Mouse (Mus musculus) embryonic facial prominence, embryonic 14.5 days (tissue): ENCODE data around the gene Gmds. TPM values are rescaled to one million over a fixed set of nuclear protein-coding genes. Genes with fewer than 3 reads are reported as not detected.

Experiments
- ATAC-seq: fragments of 200-750 bp; cut with Nextera tagmentation; 2 replicates; pipeline ENCODE4 v1.8.0; 2017; ENCODE audit warnings: low read depth, moderate number of reproducible peaks, moderate TSS enrichment
- DNase-seq: peaks from one replicate; pipeline ENCODE4 v3.0.0-alpha.2; 2015; ENCODE audit warnings: low spot score
- H3K27ac ChIP-seq: fragments of 300-500 bp; sonication (generic); replicated peaks from 2 replicates; pipeline ENCODE4 v1.5.1; 2014; ENCODE audit warnings: low read depth, mild to moderate bottlenecking, low read length, moderate library complexity
- H3K27me3 ChIP-seq: fragments of 300-500 bp; sonication (generic); replicated peaks from 2 replicates; pipeline ENCODE4 v1.6.1; 2014; ENCODE audit warnings: low read length; ENCODE audit not compliant: control insufficient read depth, insufficient read depth
- H3K36me3 ChIP-seq: fragments of 300-500 bp; sonication (generic); 2 replicates; pipeline ENCODE4 v1.6.1; 2014; ENCODE audit warnings: low read length, mixed read lengths; ENCODE audit not compliant: control insufficient read depth, insufficient read depth
- H3K4me1 ChIP-seq: fragments of 300-500 bp; sonication (generic); 2 replicates; pipeline ENCODE4 v1.6.1; 2014; ENCODE audit warnings: antibody characterized with exemption, low read length; ENCODE audit not compliant: control insufficient read depth, insufficient read depth
- H3K4me2 ChIP-seq: fragments of 300-500 bp; sonication (generic); 2 replicates; pipeline ENCODE4 v1.6.1; 2014; ENCODE audit warnings: low read depth, mild to moderate bottlenecking, low read length, moderate library complexity, mixed read lengths
- H3K4me3 ChIP-seq: fragments of 300-500 bp; sonication (generic); 2 replicates; pipeline ENCODE4 v1.5.1; 2014; ENCODE audit warnings: low read depth, mild to moderate bottlenecking, low read length
- H3K9ac ChIP-seq: fragments of 300-500 bp; sonication (generic); 2 replicates; pipeline ENCODE4 v1.6.1; 2014; ENCODE audit warnings: low read depth, mild to moderate bottlenecking, low read length, moderate library complexity, mixed read lengths
- H3K9me3 ChIP-seq: fragments of 300-500 bp; sonication (generic); 2 replicates; pipeline ENCODE4 v1.6.1; 2016; ENCODE audit warnings: low read length; ENCODE audit not compliant: control insufficient read depth
- WGBS: fragments of 180-500 bp; shearing (Covaris S2); extraction: QIAGEN DNeasy Blood & Tissue Kit; methylation state at CpG from one replicate; pipeline ENCODE4 v1.1.7; 2014; 5-methylcytosine and 5-hydroxymethylcytosine counted together
- polyA plus RNA-seq: library from polyadenylated mRNA; unstranded; fragments of >200 nt; fragmentation: Nextera tagmentation; extraction: Ambion mirVana; gene quantifications from 2 replicates; pipeline ENCODE4 v1.2.1, GENCODE M21; 2014

Gene Gmds
- polyA plus RNA-seq, 1 experiment from 2014 or later: 39.4 TPM

GRCm38 (mm10) chr13:32042748-32043147 lies 295.8 kb downstream of the Gmds start:
- H3K27ac ChIP-seq: no peak overlapping the region
- no peak overlapping the region for H3K4me2 ChIP-seq
- DNase-seq: peak; percentile 67
- 42% methylated on average over 2 of the region's 2 CpGs for WGBS
- no peaks in the 10 kb centered on the region for H3K9me3 ChIP-seq
- no peak overlapping the region for H3K9ac ChIP-seq
- 0 out of 2 replicates have a peak, but pooled peaks have one; percentile 33 for ATAC-seq
- H3K4me1 ChIP-seq: no peaks in the 10 kb centered on the region
- H3K36me3 ChIP-seq: no peaks in the 10 kb centered on the region
- H3K27me3 ChIP-seq: no peaks in the 10 kb centered on the region
- H3K4me3 ChIP-seq: no peak overlapping the region

DNA sequence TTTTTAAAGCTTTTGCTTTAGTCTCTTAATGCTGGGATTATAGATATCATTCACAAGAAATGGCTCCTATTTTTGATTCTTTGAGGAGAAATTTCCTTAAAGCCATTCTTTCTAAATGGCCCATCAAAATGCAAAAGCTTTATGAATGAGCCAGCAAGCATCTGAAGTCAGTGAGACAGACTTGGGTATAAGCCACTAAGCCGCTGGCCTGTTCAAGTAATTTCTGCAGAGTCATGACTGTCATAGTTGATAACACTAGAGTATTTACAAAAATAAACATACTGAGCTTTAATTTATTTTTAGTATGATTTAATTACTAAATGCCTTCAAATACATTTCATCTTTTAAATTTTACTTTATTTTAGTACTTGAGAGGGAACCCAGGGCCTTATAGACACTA lies 297.7 kb downstream of the Gmds start:
- Histone ChIP-seq H3K4me1 (no peaks in the 10 kb centered on the region), H3K9ac (no peak overlapping the region), H3K36me3 (no peaks in the 10 kb centered on the region), H3K4me3 (no peak overlapping the region), H3K4me2 (no peak overlapping the region), H3K27ac (no peak overlapping the region), H3K9me3 (no peaks in the 10 kb centered on the region), H3K27me3 (peaks cover 6% of the 10 kb centered on the region; the same call in 1 of the 2 replicates)
- 83% methylated on average over 1 of the region's 1 CpGs for WGBS
- DNase-seq: no peak
- ATAC-seq: no peak

GRCm38 (mm10) chr13:32036902-32037301 lies 301.6 kb downstream of the Gmds start:
- no peaks in the 10 kb centered on the region for H3K9me3 ChIP-seq
- no peak overlapping the region for H3K4me2 ChIP-seq
- H3K4me1 ChIP-seq: peaks cover 9% of the 10 kb centered on the region
- 56% methylated on average over 5 of the region's 5 CpGs for WGBS
- no peak overlapping the region for H3K27ac ChIP-seq
- H3K9ac ChIP-seq: no peak overlapping the region
- no peak overlapping the region for H3K4me3 ChIP-seq
- no peak for ATAC-seq
- H3K27me3 ChIP-seq: peaks cover 12% of the 10 kb centered on the region; the same call in 1 of the 2 replicates
- DNase-seq: no peak
- no peaks in the 10 kb centered on the region for H3K36me3 ChIP-seq

GRCm38 (mm10) chr13:32034799-32035448 lies 303.6 kb downstream of the Gmds start:
- H3K4me3 ChIP-seq: no peak overlapping the region
- 61% methylated on average over 6 of the region's 6 CpGs for WGBS
- no peaks in the 10 kb centered on the region for H3K36me3 ChIP-seq
- H3K27me3 ChIP-seq: peaks cover 12% of the 10 kb centered on the region; the same call in 1 of the 2 replicates
- H3K4me1 ChIP-seq: peaks cover 9% of the 10 kb centered on the region
- DNase-seq (no peak), ATAC-seq (no peak)
- H3K9ac ChIP-seq: no peak overlapping the region
- no peak overlapping the region for H3K4me2 ChIP-seq
- H3K9me3 ChIP-seq: no peaks in the 10 kb centered on the region
- no peak overlapping the region for H3K27ac ChIP-seq

- DNase-seq (no peak), ATAC-seq (no peak)
- no peak overlapping the region for H3K4me3 ChIP-seq
- 37% methylated on average over 8 of the region's 8 CpGs for WGBS
- no peak overlapping the region for H3K4me2 ChIP-seq
- H3K9me3 ChIP-seq: no peaks in the 10 kb centered on the region
- H3K27me3 ChIP-seq: peaks cover 12% of the 10 kb centered on the region; the same call in 1 of the 2 replicates
- H3K4me1 ChIP-seq: peaks cover 9% of the 10 kb centered on the region
- H3K9ac ChIP-seq: no peak overlapping the region
- H3K36me3 ChIP-seq: no peaks in the 10 kb centered on the region
- no peak overlapping the region for H3K27ac ChIP-seq
Measured at GRCm38 (mm10) chr13:32034139-32034538, 304.4 kb downstream of the Gmds start.

- ATAC-seq (no peak), DNase-seq (no peak)
- no peak overlapping the region for H3K27ac ChIP-seq
- H3K4me1 ChIP-seq: no peaks in the 10 kb centered on the region
- H3K9me3 ChIP-seq: no peaks in the 10 kb centered on the region
- no peak overlapping the region for H3K4me2 ChIP-seq
- no peaks in the 10 kb centered on the region for H3K27me3 ChIP-seq
- H3K9ac ChIP-seq: no peak overlapping the region
- no peak overlapping the region for H3K4me3 ChIP-seq
- WGBS: 64% methylated on average over 6 of the region's 6 CpGs
- H3K36me3 ChIP-seq: no peaks in the 10 kb centered on the region
Measured at GRCm38 (mm10) chr13:32026226-32026975, 312.1 kb downstream of the Gmds start.

DNA sequence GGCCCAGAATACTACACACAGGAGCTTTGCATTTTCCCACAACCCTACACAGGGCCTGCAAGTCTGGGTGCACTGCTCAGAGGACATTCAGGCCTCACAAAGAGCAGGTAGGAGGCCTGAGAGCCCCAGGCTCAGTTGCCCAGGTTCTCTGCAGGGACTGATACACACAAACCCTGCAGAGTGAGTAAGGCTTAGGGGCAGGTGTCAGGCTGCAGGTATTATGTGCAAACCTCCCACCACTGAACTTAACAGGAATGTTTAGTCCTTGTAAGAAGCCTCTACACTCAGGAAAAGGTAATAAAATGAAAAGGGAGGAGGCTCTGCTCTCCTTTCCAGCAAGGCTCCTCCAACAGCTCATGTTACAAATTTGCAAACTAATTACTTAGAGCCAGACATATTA lies 313.7 kb downstream of the Gmds start:
- no peak overlapping the region for H3K9ac ChIP-seq
- H3K36me3 ChIP-seq: no peaks in the 10 kb centered on the region
- H3K4me1 ChIP-seq: 0 out of 2 replicates have a peak, but pooled peaks cover 2% of the 10 kb centered on the region
- H3K27ac ChIP-seq: no peak overlapping the region
- no peaks in the 10 kb centered on the region for H3K9me3 ChIP-seq
- no peak overlapping the region for H3K4me3 ChIP-seq
- H3K4me2 ChIP-seq: no peak overlapping the region
- no peak for ATAC-seq
- no peaks in the 10 kb centered on the region for H3K27me3 ChIP-seq
- no peak for DNase-seq

DNA sequence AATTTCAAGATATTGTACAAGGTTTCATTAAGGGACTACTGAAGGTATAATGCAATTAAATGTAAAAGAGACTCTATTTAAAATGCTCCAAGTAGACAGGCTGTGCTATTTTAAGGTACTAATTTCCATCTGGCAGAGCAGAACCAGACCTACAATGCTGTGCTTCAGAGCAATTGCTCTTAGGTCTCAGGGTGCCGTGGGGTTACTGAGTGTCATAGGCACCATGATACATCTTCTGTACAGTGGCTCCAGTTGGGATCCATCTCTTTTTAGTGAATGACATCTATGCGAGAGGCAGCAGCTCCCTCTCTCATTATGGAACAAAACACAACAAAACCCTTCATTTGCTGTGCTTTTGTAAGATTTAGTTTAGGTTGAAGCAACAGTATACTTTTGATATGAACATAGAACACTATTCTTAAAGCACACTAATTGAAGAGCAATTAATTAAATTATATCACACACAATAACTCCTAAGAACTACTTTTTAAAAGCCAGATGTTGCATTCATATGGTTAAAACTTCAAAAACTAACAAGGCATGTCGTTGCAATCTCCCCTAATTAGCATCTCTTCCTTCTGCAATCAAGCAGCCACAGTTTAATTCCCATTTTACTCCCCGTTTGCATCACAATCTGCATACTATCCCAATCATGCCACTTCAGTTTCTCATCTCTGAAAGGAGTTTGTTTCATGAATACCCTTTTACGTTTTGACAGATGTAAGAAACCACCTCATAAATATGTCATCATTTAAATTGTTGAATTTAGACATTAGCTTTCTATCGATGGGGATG lies 317.9 kb downstream of the Gmds start:
- ATAC-seq (no peak), DNase-seq (no peak)
- no peak overlapping the region for H3K4me3 ChIP-seq
- H3K27me3 ChIP-seq: no peaks in the 10 kb centered on the region
- no peaks in the 10 kb centered on the region for H3K36me3 ChIP-seq
- H3K4me2 ChIP-seq: no peak overlapping the region
- peaks cover 6% of the 10 kb centered on the region; the same call in 1 of the 2 replicates for H3K4me1 ChIP-seq
- H3K27ac ChIP-seq: no peak overlapping the region
- WGBS: 56% methylated on average over 6 of the region's 6 CpGs
- no peak overlapping the region for H3K9ac ChIP-seq
- no peaks in the 10 kb centered on the region for H3K9me3 ChIP-seq
